Mouse (Mus musculus) C2C12 (cell line): Measurements from ENCODE around the gene Mfsd4b2. TPM values are rescaled to one million over a fixed set of nuclear protein-coding genes. Genes with fewer than 3 reads are reported as not detected.
"Not testable (repeated sequence)": the region's sequence is repeated elsewhere in the genome, so short reads cannot be mapped to it uniquely, and the experiment has no call there.

Source experiments
- H3K27me3 ChIP-seq: one replicate; pipeline ENCODE4 v1.6.1; 2011; ENCODE audit not compliant: control insufficient read depth, insufficient read depth, insufficient read length
- H3K36me3 ChIP-seq: one replicate; pipeline ENCODE4 v1.6.1; 2011; ENCODE audit not compliant: control insufficient read depth, insufficient read depth
- H3K4me3 ChIP-seq: one replicate; pipeline ENCODE4 v1.5.1; 2011; ENCODE audit warnings: mild to moderate bottlenecking, control low read depth; ENCODE audit not compliant: poor library complexity, insufficient read depth, severe bottlenecking
- H3K79me2 ChIP-seq: one replicate; pipeline ENCODE4 v1.6.1; 2011; ENCODE audit not compliant: control insufficient read depth, insufficient read depth
- H3K79me3 ChIP-seq: one replicate; pipeline ENCODE4 v1.6.1; 2011; ENCODE audit warnings: low read depth, control low read depth
- H3ac ChIP-seq: one replicate; pipeline ENCODE3; 2011; ENCODE audit warnings: low read depth; ENCODE audit not compliant: control insufficient read depth, insufficient read length
- CEBPB ChIP-seq: IDR thresholded peaks from one replicate; pipeline ENCODE4 v1.6.1; 2011; ENCODE audit warnings: low read depth, mild to moderate bottlenecking, control low read depth, moderate library complexity
- CTCF ChIP-seq: IDR thresholded peaks from one replicate; pipeline ENCODE4 v1.5.1; 2011; ENCODE audit not compliant: control insufficient read depth, insufficient read depth, insufficient read length
- FOSL1 ChIP-seq: IDR thresholded peaks from one replicate; pipeline ENCODE4 v1.8.0; 2011; ENCODE audit warnings: mild to moderate bottlenecking, low read length; ENCODE audit not compliant: poor library complexity, insufficient read depth, severe bottlenecking
- MAX ChIP-seq: IDR thresholded peaks from one replicate; pipeline ENCODE4 v1.6.1; 2011; ENCODE audit warnings: mild to moderate bottlenecking, control low read depth
- MYOD1 ChIP-seq: IDR thresholded peaks from one replicate; pipeline ENCODE4 v1.6.1; 2011; ENCODE audit warnings: low read depth; ENCODE audit not compliant: control insufficient read depth, insufficient read length
- MYOG ChIP-seq: IDR thresholded peaks from one replicate; pipeline ENCODE4 v1.6.1; 2011; ENCODE audit not compliant: control insufficient read depth, insufficient read length; ENCODE audit errors: extremely low read depth
- USF1 ChIP-seq: IDR thresholded peaks from one replicate; pipeline ENCODE4 v1.6.1; 2011; ENCODE audit warnings: low read depth, mild to moderate bottlenecking, control low read depth, moderate library complexity
- polyA plus RNA-seq: library from polyadenylated mRNA; unstranded; fragments of >200 nt; fragmentation: generic; extraction: Trizol; gene quantifications from one replicate; pipeline ENCODE4 v1.2.1, GENCODE M21; 2012; ENCODE audit warnings: missing spikeins

The Mfsd4b2 gene
- polyA plus RNA-seq, 1 experiment = not detected

DNA sequence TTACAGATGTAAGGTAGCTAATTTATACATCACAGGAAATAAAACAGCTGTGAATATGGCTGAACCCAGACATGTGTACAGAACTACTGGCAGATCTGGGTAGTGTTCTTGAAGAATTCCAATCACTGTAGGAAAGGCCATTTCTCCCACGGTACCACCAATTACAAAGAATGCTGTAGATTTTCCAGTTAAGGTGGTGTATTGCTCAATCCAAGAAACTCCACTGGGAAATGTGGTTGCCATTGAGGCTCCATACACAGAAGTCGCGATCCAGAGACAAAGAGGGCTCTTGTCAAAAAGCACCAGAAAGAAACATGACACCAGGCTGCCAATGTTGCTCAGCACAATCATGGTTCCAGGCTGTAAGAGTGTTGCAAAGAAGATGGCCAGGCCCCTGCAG is 20.5 kb upstream of the Mfsd4b2 start:
- not testable (repeated sequence) for H3K79me2 ChIP-seq, H3ac ChIP-seq, H3K4me3 ChIP-seq, H3K79me3 ChIP-seq, H3K27me3 ChIP-seq, H3K36me3 ChIP-seq
- TF ChIP-seq CEBPB = peak; percentile 69

- no peak overlapping the region for H3K4me3 ChIP-seq
- H3K27me3 ChIP-seq = no peaks in the 10 kb centered on the region
- no peak overlapping the region for H3ac ChIP-seq
- H3K79me3 ChIP-seq = no peaks in the 10 kb centered on the region
- TF ChIP-seq CEBPB (no peak), MAX (no peak), CTCF (no peak), FOSL1 (no peak), MYOD1 (no peak), MYOG (no peak), USF1 (no peak)
- no peaks in the 10 kb centered on the region for H3K36me3 ChIP-seq
- H3K79me2 ChIP-seq = no peaks in the 10 kb centered on the region
Observed at GRCm38 (mm10) chr10:39936553-39936952, 9.8 kb upstream of the Mfsd4b2 start.

DNA sequence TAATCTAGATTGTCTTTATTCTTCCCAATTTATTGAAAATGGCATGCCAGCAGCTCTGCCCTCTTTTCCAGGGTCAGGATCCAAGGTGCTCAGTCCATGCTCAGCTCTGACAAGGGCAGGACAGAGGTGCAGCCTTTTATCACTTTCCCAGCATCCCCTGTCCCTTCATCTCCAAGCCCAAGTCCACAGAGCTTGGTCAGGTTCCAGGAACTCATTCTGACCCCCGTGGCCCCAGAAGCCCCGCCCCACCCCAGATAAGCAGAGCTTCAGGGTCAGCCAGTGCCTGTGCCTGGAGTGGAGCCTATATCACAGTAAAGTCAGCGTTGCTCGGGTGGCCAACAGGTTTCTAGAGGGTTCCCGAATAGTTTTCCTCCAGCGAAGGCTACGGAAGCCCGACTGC is 2.2 kb downstream of the Mfsd4b2 start:
- H3K79me3 ChIP-seq, H3K4me3 ChIP-seq, H3K79me2 ChIP-seq, H3K27me3 ChIP-seq, H3ac ChIP-seq, H3K36me3 ChIP-seq: not testable (repeated sequence)

- TF ChIP-seq USF1 (no peak), MYOG (no peak), CTCF (no peak), CEBPB (no peak), FOSL1 (no peak), MAX (no peak)
- H3K4me3 ChIP-seq = no peak overlapping the region
- no peak overlapping the region for H3ac ChIP-seq
Observed at GRCm38 (mm10) chr10:39912616-39913015, 14.1 kb downstream of the Mfsd4b2 start.

GRCm38 (mm10) chr10:39908768-39909441 is 17.8 kb downstream of the Mfsd4b2 start:
- Histone ChIP-seq H3ac (no peak overlapping the region), H3K79me2 (no peaks in the 10 kb centered on the region), H3K4me3 (no peak overlapping the region), H3K36me3 (no peaks in the 10 kb centered on the region), H3K27me3 (no peaks in the 10 kb centered on the region), H3K79me3 (no peaks in the 10 kb centered on the region)
- TF ChIP-seq CEBPB = no peak
- no peak for TF ChIP-seq MAX
- no peak for TF ChIP-seq USF1
- no peak for TF ChIP-seq MYOG
- TF ChIP-seq CTCF = no peak
- no peak for TF ChIP-seq FOSL1
- no peak for TF ChIP-seq MYOD1

More at GRCm38 (mm10) chr10:39912616-39913015, 14.1 kb downstream of the Mfsd4b2 start:
- Histone ChIP-seq H3K79me2 (no peaks in the 10 kb centered on the region), H3K27me3 (no peaks in the 10 kb centered on the region), H3K36me3 (no peaks in the 10 kb centered on the region), H3K79me3 (no peaks in the 10 kb centered on the region)

DNA sequence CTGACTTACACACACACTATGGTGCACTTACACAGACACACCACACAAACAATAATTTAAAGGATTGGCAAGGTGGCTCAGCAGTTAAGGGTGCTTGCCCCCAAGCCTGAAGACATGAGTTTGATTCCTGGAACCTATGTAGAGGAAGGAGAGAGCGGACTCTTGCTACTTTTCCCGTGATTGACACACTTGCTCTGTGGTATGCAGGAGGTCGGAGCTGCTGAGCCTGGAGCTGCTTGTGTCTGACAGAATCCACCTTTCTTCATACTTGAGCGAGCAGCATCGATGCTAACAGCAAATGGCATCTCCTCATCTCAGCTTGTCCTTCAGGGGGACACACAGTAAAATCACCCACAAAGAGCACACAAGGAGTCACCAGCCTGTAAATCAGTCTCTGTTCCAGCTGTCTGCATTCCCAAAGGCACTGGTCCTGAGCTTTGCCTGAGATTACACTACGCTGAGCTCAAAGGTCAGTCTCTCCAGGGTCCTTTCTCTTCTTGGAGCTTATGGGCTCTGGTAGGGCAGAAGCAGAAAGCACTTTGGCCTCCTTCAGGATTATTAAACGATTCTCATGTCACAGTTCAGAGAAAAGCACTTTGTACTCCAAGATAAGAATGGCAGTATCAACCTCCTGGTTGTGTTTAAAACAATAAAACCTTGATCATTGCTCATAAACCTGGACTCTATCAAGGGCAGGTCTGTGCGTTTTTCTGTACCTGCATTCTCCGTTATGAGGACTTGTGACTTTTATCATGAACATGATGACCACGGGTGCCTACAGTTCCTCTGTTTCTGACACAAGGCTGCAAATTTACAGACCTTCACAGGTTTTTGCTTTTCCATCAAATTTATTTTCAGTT is 19.7 kb downstream of the Mfsd4b2 start:
- Histone ChIP-seq H3K27me3 (no peaks in the 10 kb centered on the region), H3ac (no peak overlapping the region), H3K36me3 (no peaks in the 10 kb centered on the region), H3K4me3 (no peak overlapping the region), H3K79me3 (no peaks in the 10 kb centered on the region), H3K79me2 (no peaks in the 10 kb centered on the region)
- TF ChIP-seq MAX (no peak), FOSL1 (no peak), USF1 (no peak), MYOD1 (no peak), CEBPB (no peak), CTCF (no peak), MYOG (no peak)
